Mouse (Mus musculus) ovary, postnatal 14 days (tissue): ENCODE measurements at regions not wholly inside any gene's neighbourhood (a gene's known extent, or its start where the extent isn't known, plus 50 kb on each side); places are given as distances from the start of the nearest gene placed in this dataset.

Experiments used
- DNase-seq: peaks from one replicate; pipeline ENCODE4 v3.0.0; 2022; ENCODE audit warnings: low spot score

- DNase-seq = no peak
Observed at GRCm38 (mm10) chr9:122566060-122566459, 181.1 kb upstream of the Topaz1 start.

- no peak for DNase-seq
Observed at GRCm38 (mm10) chr9:122568691-122569441, 178.3 kb upstream of the Topaz1 start.

- no peak for DNase-seq
Observed at GRCm38 (mm10) chr9:122569511-122570455, 177.4 kb upstream of the Topaz1 start.

- DNase-seq = no peak
Observed at GRCm38 (mm10) chr9:122571001-122571400, 176.1 kb upstream of the Topaz1 start.

GRCm38 (mm10) chr9:122571402-122572059 is 175.6 kb upstream of the Topaz1 start:
- no peak for DNase-seq

GRCm38 (mm10) chr9:122572060-122572835 is 174.9 kb upstream of the Topaz1 start:
- DNase-seq = peak; percentile 30

- DNase-seq = no peak
Observed at GRCm38 (mm10) chr9:122572836-122573267, 174.3 kb upstream of the Topaz1 start.

- no peak for DNase-seq
Observed at GRCm38 (mm10) chr9:122585228-122585627, 161.9 kb upstream of the Topaz1 start.

- no peak for DNase-seq
Observed at GRCm38 (mm10) chr9:122586421-122586820, 160.7 kb upstream of the Topaz1 start.

- DNase-seq = no peak
Observed at GRCm38 (mm10) chr9:122586986-122587385, 160.2 kb upstream of the Topaz1 start.

- DNase-seq = no peak
Observed at GRCm38 (mm10) chr9:122588246-122588645, 158.9 kb upstream of the Topaz1 start.

GRCm38 (mm10) chr9:122592820-122593615 is 154.1 kb upstream of the Topaz1 start:
- no peak for DNase-seq

GRCm38 (mm10) chr9:122595120-122595943 is 151.8 kb upstream of the Topaz1 start:
- DNase-seq = no peak

- no peak for DNase-seq
Observed at GRCm38 (mm10) chr9:122603106-122603505, 144.0 kb upstream of the Topaz1 start.

GRCm38 (mm10) chr9:122609616-122610015 is 137.5 kb upstream of the Topaz1 start:
- DNase-seq = no peak

- no peak for DNase-seq
Observed at GRCm38 (mm10) chr9:122610918-122611317, 136.2 kb upstream of the Topaz1 start.

GRCm38 (mm10) chr9:122614579-122615252 is 132.4 kb upstream of the Topaz1 start:
- no peak for DNase-seq

- peak; percentile 30 for DNase-seq
Observed at GRCm38 (mm10) chr9:122615351-122615750, 131.8 kb upstream of the Topaz1 start.

GRCm38 (mm10) chr9:122617793-122618192 is 129.4 kb upstream of the Topaz1 start:
- DNase-seq = no peak
